In the genomic region with DNA sequence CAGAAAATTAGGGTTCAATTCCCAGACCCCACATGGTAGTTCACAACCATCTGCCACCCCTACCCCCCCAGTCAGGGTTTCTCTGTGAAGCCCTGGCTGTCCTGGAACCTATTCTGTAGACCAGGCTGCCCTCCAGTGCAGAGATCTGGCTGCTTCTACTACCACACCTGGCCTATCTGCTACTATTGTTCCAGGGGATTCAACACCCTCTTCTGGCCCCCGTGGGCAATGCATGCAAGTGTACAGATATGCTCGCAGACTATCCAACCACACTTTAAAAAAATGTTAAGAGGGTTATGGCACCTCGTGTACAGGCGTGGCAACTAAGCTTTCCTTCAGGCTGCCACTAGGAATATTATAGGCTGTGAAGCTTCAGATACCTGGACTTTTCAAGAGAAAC, we compare ENCODE assay signal across 1 mouse cellular context.
TF ChIP-seq lines count a peak whose summit lies in the region.

No protein-coding gene starts in this region.

TF ChIP-seq in CH12.LX, 34 proteins besides CTCF, POLR2A, EP300 and RAD21:
- TF ChIP-seq ETS1 (conservative IDR thresholded peaks at IDR 0.05; ENCODE audit: low read depth, low read length) = no peak
- TF ChIP-seq IRF4 (IDR thresholded peaks at IDR 0.05; ENCODE audit: low read depth, low read length) = no peak
- TF ChIP-seq SMC3 (IDR thresholded peaks at IDR 0.05; ENCODE audit: low read depth, low read length) = peak; percentile 34
